13 mouse cellular contexts compared by ENCODE assay signal in the genomic region with DNA sequence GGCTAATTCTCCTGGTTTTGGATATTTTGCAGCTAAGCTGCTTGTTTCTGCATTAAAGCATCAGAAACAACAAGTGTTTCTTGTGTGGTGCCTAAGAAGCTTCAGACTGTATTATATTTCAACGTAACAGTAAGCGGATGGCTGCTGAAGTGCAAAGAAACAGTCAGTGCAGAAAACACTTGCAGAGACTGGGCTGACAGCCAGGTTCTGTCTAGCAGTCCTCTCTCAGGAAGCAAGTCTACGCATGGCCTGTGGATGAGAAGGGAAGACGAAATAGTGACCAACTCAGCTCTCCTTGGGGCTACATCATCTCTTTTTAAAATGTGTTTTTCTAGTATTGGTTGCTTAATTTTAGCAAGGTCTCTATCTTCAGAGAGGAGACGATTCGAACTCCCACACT. TPM values are rescaled to one million over a fixed set of nuclear protein-coding genes. Genes with fewer than 3 reads are reported as not detected.
DNase-seq lines count a peak whose midpoint lies in the region; ATAC-seq and TF ChIP-seq lines count a peak whose summit lies in the region.
"Had no signal": no experiment of that assay in that cellular context is flagged by ENCODE, and none has a peak within 500 bp of the region (broad histone marks: within the 10 kb centered on the region; RNA-seq: fewer than 3 reads in every experiment).

No protein-coding gene starts in this region.

- no peak overlapping the region for H3K4me2 ChIP-seq in embryonic facial prominence, embryonic 14.5 days (ENCODE audit: low read depth, low read length)
- peak overlapping the region; percentile 8; the same call in 1 of the 2 replicates for H3K4me2 ChIP-seq in heart, postnatal 0 days (ENCODE audit: low read depth, low read length)
- no peak overlapping the region for H3K4me2 ChIP-seq in heart, embryonic 11.5 days
- H3K4me2 ChIP-seq in lung, postnatal 0 days (replicated peaks; ENCODE audit: low read depth, low read length): no peak overlapping the region

- H3K36me3 ChIP-seq in embryonic facial prominence, embryonic 14.5 days (ENCODE audit: control insufficient read depth, insufficient read depth, low read length): no peaks in the 10 kb centered on the region
- H3K36me3 ChIP-seq in embryonic facial prominence, embryonic 10.5 days (replicated peaks): no peaks in the 10 kb centered on the region
- H3K36me3 ChIP-seq in heart, postnatal 0 days (replicated peaks; ENCODE audit: control insufficient read depth, insufficient read depth, low read length): no peaks in the 10 kb centered on the region
- no peaks in the 10 kb centered on the region for H3K36me3 ChIP-seq in heart, embryonic 11.5 days (ENCODE audit: control insufficient read depth, insufficient read depth, low read length)
- no peaks in the 10 kb centered on the region for H3K36me3 ChIP-seq in lung, postnatal 0 days (ENCODE audit: insufficient read depth, low read length)
- H3K36me3 ChIP-seq: G1E had no signal

- ATAC-seq in embryonic facial prominence, embryonic 14.5 days (ENCODE audit: low read depth): no peak
- ATAC-seq in heart, postnatal 0 days (ENCODE audit: insufficient read depth, low read depth): no peak
- ATAC-seq in heart, embryonic 11.5 days (replicated peaks; ENCODE audit: insufficient number of reproducible peaks, low FRiP score, low TSS enrichment): no peak
- no peak for ATAC-seq in lung, postnatal 0 days

- no peak overlapping the region for H3K4me3 ChIP-seq in embryonic facial prominence, embryonic 14.5 days (ENCODE audit: low read depth, low read length)
- no peak overlapping the region for H3K4me3 ChIP-seq in embryonic facial prominence, embryonic 10.5 days
- H3K4me3 ChIP-seq in heart, postnatal 0 days (ENCODE audit: low read depth, low read length): no peak overlapping the region
- H3K4me3 ChIP-seq in heart, embryonic 11.5 days (ENCODE audit: low read depth, low read length): no peak overlapping the region
- H3K4me3 ChIP-seq in lung, postnatal 0 days (ENCODE audit: low read depth, low read length): no peak overlapping the region

- H3K9me3 ChIP-seq in embryonic facial prominence, embryonic 14.5 days (ENCODE audit: control insufficient read depth, low read length): no peaks in the 10 kb centered on the region
- no peaks in the 10 kb centered on the region for H3K9me3 ChIP-seq in embryonic facial prominence, embryonic 10.5 days
- H3K9me3 ChIP-seq in heart, postnatal 0 days (replicated peaks; ENCODE audit: control insufficient read depth, low read length): peaks cover 6% of the 10 kb centered on the region; the same call in 1 of the 2 replicates
- H3K9me3 ChIP-seq in heart, embryonic 11.5 days (replicated peaks; ENCODE audit: control insufficient read depth, low read length): no peaks in the 10 kb centered on the region
- H3K9me3 ChIP-seq in lung, postnatal 0 days (ENCODE audit: low read length): no peaks in the 10 kb centered on the region

- H3K4me1 ChIP-seq in embryonic facial prominence, embryonic 14.5 days (ENCODE audit: control insufficient read depth, insufficient read depth, low read length): no peaks in the 10 kb centered on the region
- H3K4me1 ChIP-seq in embryonic facial prominence, embryonic 10.5 days: no peaks in the 10 kb centered on the region
- peaks cover 5% of the 10 kb centered on the region; the same call in 1 of the 2 replicates for H3K4me1 ChIP-seq in heart, postnatal 0 days (ENCODE audit: control insufficient read depth, insufficient read depth)
- peaks cover 8% of the 10 kb centered on the region for H3K4me1 ChIP-seq in heart, embryonic 11.5 days (ENCODE audit: control insufficient read depth, insufficient read depth, low read length)
- no peaks in the 10 kb centered on the region for H3K4me1 ChIP-seq in lung, postnatal 0 days (ENCODE audit: insufficient read depth, low read depth, low read length)

- H3K27me3 ChIP-seq in embryonic facial prominence, embryonic 14.5 days (replicated peaks; ENCODE audit: control insufficient read depth, insufficient read depth, low read length): no peaks in the 10 kb centered on the region
- no peaks in the 10 kb centered on the region for H3K27me3 ChIP-seq in embryonic facial prominence, embryonic 10.5 days (replicated peaks; ENCODE audit: low read depth, poor library complexity, severe bottlenecking)
- no peaks in the 10 kb centered on the region for H3K27me3 ChIP-seq in heart, postnatal 0 days (ENCODE audit: control insufficient read depth, insufficient read depth, low read length)
- H3K27me3 ChIP-seq in heart, embryonic 11.5 days (ENCODE audit: control insufficient read depth, insufficient read depth, low read length): no peaks in the 10 kb centered on the region
- H3K27me3 ChIP-seq in lung, postnatal 0 days (replicated peaks; ENCODE audit: insufficient read depth, low read length): no peaks in the 10 kb centered on the region

- WGBS in embryonic facial prominence, embryonic 14.5 days: 43% methylated on average over 6 of the region's 6 CpGs
- 86% methylated on average over 6 of the region's 6 CpGs for WGBS in embryonic facial prominence, embryonic 10.5 days
- 20% methylated on average over 6 of the region's 6 CpGs for WGBS in heart, postnatal 0 days
- 51% methylated on average over 6 of the region's 6 CpGs for WGBS in heart, embryonic 11.5 days (ENCODE audit: insufficient replicate concordance)
- 39% methylated on average over 6 of the region's 6 CpGs for WGBS in lung, postnatal 0 days

- no peak for TF ChIP-seq EP300 in heart, postnatal 0 days (IDR thresholded peaks at IDR 0.05; ENCODE audit: low read depth)
- no peak for TF ChIP-seq EP300 in lung, postnatal 0 days (IDR thresholded peaks at IDR 0.05)

- no peak overlapping the region for H3K9ac ChIP-seq in embryonic facial prominence, embryonic 14.5 days (ENCODE audit: low read depth, low read length)
- H3K9ac ChIP-seq in heart, postnatal 0 days (replicated peaks; ENCODE audit: low read depth, low read length): no peak overlapping the region
- no peak overlapping the region for H3K9ac ChIP-seq in heart, embryonic 11.5 days (ENCODE audit: low read depth, low read length)
- no peak overlapping the region for H3K9ac ChIP-seq in lung, postnatal 0 days (replicated peaks; ENCODE audit: low read depth)

- peak; percentile 83 for DNase-seq in embryonic facial prominence, embryonic 14.5 days (ENCODE audit: low spot score)
- DNase-seq in embryonic facial prominence, embryonic 10.5 days (ENCODE audit: low spot score): no peak
- peak; percentile 54 for DNase-seq in heart, postnatal 0 days (ENCODE audit: low spot score)
- peak; percentile 40 for DNase-seq in lung, postnatal 0 days (ENCODE audit: low spot score)
- DNase-seq in lung, adult 18-20 months: no peak
- DNase-seq in right cerebral cortex, postnatal 14 days: peak; percentile 36
- no peak for DNase-seq in urinary bladder, postnatal 25 days (ENCODE audit: low spot score)
- DNase-seq: kidney, adult 18-20 months had no signal

- TF ChIP-seq CTCF in heart, postnatal 0 days (IDR thresholded peaks at IDR 0.05; ENCODE audit: low read depth): no peak
- no peak for TF ChIP-seq CTCF in lung, postnatal 0 days (IDR thresholded peaks at IDR 0.05)

- H3K27ac ChIP-seq in embryonic facial prominence, embryonic 14.5 days (replicated peaks; ENCODE audit: low read depth, low read length): no peak overlapping the region
- no peak overlapping the region for H3K27ac ChIP-seq in embryonic facial prominence, embryonic 10.5 days (replicated peaks)
- H3K27ac ChIP-seq in heart, postnatal 0 days (ENCODE audit: low read depth): no peak overlapping the region
- no peak overlapping the region for H3K27ac ChIP-seq in heart, embryonic 11.5 days (ENCODE audit: low read depth, low read length)
- H3K27ac ChIP-seq in lung, postnatal 0 days (ENCODE audit: low read length): no peak overlapping the region
- H3K27ac ChIP-seq: macrophage had no signal

RNA-seq across cellular contexts. Expression of gene Cbll1, which starts 20.7 kb away (rescaled TPM):
- polyA plus RNA-seq in embryonic facial prominence, embryonic 14.5 days (2014; fragmentation: Nextera tagmentation; extraction: Ambion mirVana): 15.4 and 18.5 TPM in 2 replicates
- 21.3 TPM in 2 replicates for polyA plus RNA-seq in embryonic facial prominence, embryonic 10.5 days (2016; fragmentation: Nextera tagmentation; extraction: Ambion mirVana)
- total RNA-seq in heart, postnatal 0 days (2014; rRNA removed; ENCODE audit: low replicate concordance): 6.4 and 10.4 TPM in 2 replicates
- polyA plus RNA-seq in heart, postnatal 0 days (2015; fragmentation: Nextera tagmentation; extraction: Ambion mirVana): 5.1 and 5.4 TPM in 2 replicates
- 11.8 and 16.3 TPM in 2 replicates for polyA plus RNA-seq in heart, embryonic 11.5 days (2014; fragmentation: Nextera tagmentation; extraction: Ambion mirVana)
- 7.2 and 9.0 TPM in 2 replicates for polyA plus RNA-seq in lung, postnatal 0 days (2015; fragmentation: Nextera tagmentation; extraction: Ambion mirVana)

RNA-seq across cellular contexts. Expression of gene Slc26a4, which starts 39.6 kb away (rescaled TPM):
- polyA plus RNA-seq in embryonic facial prominence, embryonic 14.5 days (2014; fragmentation: Nextera tagmentation; extraction: Ambion mirVana): 0.67 and 1.1 TPM in 2 replicates
- 0.31 TPM in 1 of 2 replicates, not detected in the other for polyA plus RNA-seq in embryonic facial prominence, embryonic 10.5 days (2016; fragmentation: Nextera tagmentation; extraction: Ambion mirVana)
- total RNA-seq in heart, postnatal 0 days (2014; rRNA removed; ENCODE audit: low replicate concordance): not detected in 2 replicates
- polyA plus RNA-seq in heart, postnatal 0 days (2015; fragmentation: Nextera tagmentation; extraction: Ambion mirVana): 0.12 and 0.16 TPM in 2 replicates
- polyA plus RNA-seq in heart, embryonic 11.5 days (2014; fragmentation: Nextera tagmentation; extraction: Ambion mirVana): 0.19 TPM in 1 of 2 replicates, not detected in the other
- 0.54 TPM in 1 of 2 replicates, not detected in the other for polyA plus RNA-seq in lung, postnatal 0 days (2015; fragmentation: Nextera tagmentation; extraction: Ambion mirVana)
- polyA plus RNA-seq: G1E; hindbrain, embryonic 11.5 days; macrophage; spleen, adult 2 months had no signal

Comparison
In these comparisons a context has a peak if more than half of its experiments do, and no peak if none do; other contexts are left out.
1. DNase-seq: peak in embryonic facial prominence, embryonic 14.5 days (single experiment), heart, postnatal 0 days (single experiment), lung, postnatal 0 days (single experiment) and right cerebral cortex, postnatal 14 days (single experiment); none in embryonic facial prominence, embryonic 10.5 days (single experiment), lung, adult 18-20 months (0 of 2) and urinary bladder, postnatal 25 days (single experiment).